Mouse (Mus musculus): Measurements from ENCODE around the gene Fastkd3. TPM values are rescaled to one million over a fixed set of nuclear protein-coding genes. Genes with fewer than 3 reads are reported as not detected.
"Not testable (repeated sequence)": the region's sequence is repeated elsewhere in the genome, so short reads cannot be mapped to it uniquely, and the experiment has no call there.

The Fastkd3 gene
- 10 to 100 TPM; 18.3 to 19.2 TPM for total RNA-seq (2021)
- long read RNA-seq, experiment 1, transcript Fastkd3-201 (7 exons, 2,421 nt): major isoform, 5 of 11 reads
- long read RNA-seq, experiment 1, partial matches to known transcripts: 1 of 11 reads
- long read RNA-seq, experiment 1, other reads (novel, unspliced or antisense): 3 of 11 reads
- long read RNA-seq, experiment 2, transcript Fastkd3-201 (7 exons, 2,421 nt): major isoform, 10 of 27 reads
- long read RNA-seq, experiment 2, partial matches to known transcripts: 1 of 27 reads
- long read RNA-seq, experiment 2, other reads (novel, unspliced or antisense): 14 of 27 reads

DNA sequence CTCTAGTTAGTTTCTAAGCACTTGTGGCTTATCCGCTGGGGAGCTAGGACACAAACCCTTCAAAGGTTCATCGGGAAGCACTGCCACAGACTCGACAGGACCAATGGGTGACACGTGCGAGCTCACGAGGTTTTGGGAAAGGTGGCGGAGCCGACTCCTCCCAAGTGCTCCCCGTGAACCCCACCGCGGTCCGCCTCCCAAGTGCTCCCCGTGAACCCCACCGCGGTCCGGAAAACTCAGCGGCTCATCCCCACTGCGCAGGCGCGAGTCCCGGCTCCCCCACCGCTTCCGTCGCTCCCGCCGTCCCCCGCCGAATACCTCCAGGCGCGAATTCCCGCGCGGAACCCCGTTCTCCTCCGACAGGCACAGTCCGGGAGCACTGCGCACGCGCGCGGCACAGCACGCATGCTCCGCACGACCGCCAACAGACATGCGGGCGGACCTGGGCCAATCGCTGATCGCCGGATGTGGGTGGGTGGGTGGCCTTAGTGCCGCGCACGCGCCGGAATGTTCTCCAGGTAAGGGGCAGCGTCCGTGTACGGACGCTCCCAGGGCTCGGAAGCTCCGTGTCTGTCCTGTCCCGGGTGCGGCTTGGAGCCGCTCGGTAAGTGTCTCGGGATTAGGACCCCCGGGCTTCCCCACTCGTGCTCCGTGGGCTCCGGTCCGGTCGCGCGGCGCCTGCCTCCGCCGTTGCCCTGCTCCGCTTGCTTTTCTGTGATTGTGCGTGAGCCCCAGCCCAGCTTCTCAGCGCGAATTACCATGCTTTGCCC, at the start of gene Fastkd3, which contains the start of gene Mtrr:
TSS of gene Fastkd3 (plus strand) at position 488 of the 770 bp plus-strand sequence.
TSS of gene Mtrr (minus strand) at position 403 of the 770 bp plus-strand sequence.
- peak within 1 kb of the TSS; percentile 85 for H3K4me3 ChIP-seq
- peak; percentile 97 to 99 for DNase-seq (ENCODE audit: low spot score in 2 of 2)
- TF ChIP-seq CTCF (conservative IDR thresholded peaks at IDR 0.05): no peak
- H3K27ac ChIP-seq: peak within 1 kb of the TSS; percentile 90

DNA sequence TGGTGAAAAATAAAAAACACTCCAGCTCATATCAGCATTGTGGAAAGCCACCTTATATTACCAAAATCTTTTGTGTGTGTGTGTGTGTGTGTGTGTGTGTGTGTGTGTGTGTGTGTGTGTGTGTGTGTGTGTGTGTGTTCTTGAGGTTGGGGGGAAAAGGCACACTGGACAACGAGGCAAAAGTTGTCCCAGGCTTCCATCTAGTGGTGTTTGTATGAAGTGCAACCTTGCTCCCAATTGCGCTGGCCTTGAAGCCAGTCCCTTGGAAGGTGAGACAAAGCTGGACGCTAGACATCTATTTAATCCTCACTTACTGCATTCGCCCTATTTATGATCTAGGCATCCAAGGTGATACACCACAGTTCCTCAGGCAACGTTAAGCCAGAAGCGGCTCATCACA, 28.6 kb upstream of the Fastkd3 start:
- peak; percentile 58 for TF ChIP-seq CTCF (conservative IDR thresholded peaks at IDR 0.05)
- DNase-seq (ENCODE audit: low spot score in 2 of 2): peak in 1 of 2 experiments; percentile 35
- H3K27ac ChIP-seq, H3K4me3 ChIP-seq: not testable (repeated sequence)

DNA sequence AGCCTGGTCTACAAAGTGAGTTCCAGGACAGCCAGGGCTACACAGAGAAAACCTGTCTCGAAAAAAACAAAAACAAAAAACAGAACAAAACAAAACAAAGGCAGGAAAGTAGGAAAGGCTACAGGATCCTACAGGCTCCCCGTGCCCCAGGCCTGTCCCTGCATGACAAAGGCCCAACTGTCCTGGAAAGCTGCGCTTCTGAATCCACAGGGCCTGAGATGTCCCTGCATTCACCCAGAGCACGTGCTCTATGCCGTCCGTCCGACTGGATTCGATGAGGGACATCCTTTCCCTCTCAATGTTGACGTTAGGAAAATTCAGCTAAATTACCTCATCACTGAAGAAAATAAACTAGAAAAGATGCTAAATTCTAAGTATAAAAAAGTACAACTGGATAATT, 13.9 kb upstream of the Fastkd3 start:
- DNase-seq (ENCODE audit: low spot score in 2 of 2): no peak
- H3K27ac ChIP-seq: no peak overlapping the region
- H3K4me3 ChIP-seq: no peak overlapping the region
- TF ChIP-seq CTCF (conservative IDR thresholded peaks at IDR 0.05): no peak

DNA sequence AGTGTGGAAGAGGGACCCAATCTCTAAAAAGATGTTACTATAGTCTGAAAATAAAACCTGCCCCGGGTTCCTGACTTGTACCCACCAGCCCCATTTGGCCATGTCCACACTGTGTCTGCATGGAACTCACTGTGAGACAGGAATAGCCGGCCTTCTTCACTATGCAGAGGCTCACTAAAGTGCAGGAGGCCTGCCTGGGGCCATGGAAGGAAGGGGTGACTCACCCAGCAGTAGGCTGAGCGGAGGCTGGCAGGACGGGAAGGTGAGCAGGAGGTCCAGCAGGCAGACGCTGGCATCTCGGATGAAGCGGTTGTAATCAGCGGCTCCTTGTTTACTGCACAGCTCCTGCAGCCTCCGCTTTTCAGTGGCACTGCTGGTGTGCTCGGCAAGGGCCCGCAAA, 13.5 kb upstream of the Fastkd3 start:
- TF ChIP-seq CTCF (conservative IDR thresholded peaks at IDR 0.05): no peak
- no peak for DNase-seq (ENCODE audit: low spot score in 2 of 2)
- Histone ChIP-seq H3K4me3 (no peak overlapping the region), H3K27ac (no peak overlapping the region)

DNA sequence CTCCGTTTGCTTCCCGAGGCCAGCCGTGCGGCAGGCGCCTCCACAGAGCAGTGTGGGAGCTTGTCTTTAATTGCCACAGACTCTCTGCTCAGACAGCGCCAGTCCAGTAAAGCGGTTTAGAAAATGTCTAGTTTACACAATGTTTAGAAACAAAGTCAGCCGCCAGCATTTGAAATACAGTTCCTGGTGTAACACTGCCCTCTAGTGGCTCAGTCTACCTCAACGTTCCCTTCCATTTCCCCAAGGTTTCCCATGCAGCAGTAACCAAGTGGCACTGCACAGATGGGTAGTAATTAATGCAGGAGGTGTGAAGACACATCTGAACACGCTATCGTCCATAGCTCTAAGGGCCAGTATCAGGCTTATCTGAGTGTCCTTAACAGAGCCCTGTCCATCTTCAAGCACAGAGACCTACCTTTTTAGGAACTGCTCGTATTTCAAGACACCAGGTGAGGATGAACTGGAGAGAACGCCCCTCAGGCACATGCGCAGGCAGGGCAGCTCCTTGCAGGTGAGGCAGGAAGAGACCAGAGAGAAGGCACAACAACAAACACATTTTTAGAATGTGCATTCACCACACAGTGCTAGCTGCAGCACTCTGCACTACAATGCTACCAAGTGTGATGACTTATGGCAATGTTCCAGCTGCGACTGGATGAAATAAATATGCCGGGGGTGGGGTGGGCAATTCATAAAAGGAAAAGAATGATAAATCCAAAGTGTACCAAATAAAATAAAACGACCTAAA, 12.3 kb upstream of the Fastkd3 start:
- Histone ChIP-seq H3K4me3 (no peak overlapping the region), H3K27ac (no peak overlapping the region)
- DNase-seq (ENCODE audit: low spot score in 2 of 2): peak; percentile 73 to 83
- peak; percentile 98; the same call in 1 of the 2 replicates for TF ChIP-seq CTCF (conservative IDR thresholded peaks at IDR 0.05)

DNA sequence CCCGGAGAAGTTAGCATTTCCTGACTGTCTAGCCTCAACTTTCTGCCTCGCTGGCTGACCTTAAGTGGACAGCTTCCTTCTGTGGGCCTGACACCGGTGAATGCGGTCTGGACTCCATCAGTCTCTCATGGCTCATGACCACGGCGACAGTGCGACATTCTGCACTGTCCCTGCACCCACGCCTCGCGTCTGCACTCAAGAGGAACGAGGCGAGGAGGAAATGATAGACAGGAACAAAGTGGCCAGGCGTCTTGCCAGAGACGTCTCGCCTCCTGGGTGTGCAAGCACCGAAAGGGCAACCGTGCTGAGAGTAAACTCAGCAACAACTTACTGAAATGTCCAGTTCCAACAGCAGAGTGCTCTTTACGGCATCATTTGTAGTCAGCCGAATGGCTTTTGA, 9.8 kb upstream of the Fastkd3 start:
- no peak for TF ChIP-seq CTCF (conservative IDR thresholded peaks at IDR 0.05)
- DNase-seq (ENCODE audit: low spot score in 2 of 2): peak in 1 of 2 experiments; percentile 9
- H3K4me3 ChIP-seq: no peak overlapping the region
- no peak overlapping the region for H3K27ac ChIP-seq

DNA sequence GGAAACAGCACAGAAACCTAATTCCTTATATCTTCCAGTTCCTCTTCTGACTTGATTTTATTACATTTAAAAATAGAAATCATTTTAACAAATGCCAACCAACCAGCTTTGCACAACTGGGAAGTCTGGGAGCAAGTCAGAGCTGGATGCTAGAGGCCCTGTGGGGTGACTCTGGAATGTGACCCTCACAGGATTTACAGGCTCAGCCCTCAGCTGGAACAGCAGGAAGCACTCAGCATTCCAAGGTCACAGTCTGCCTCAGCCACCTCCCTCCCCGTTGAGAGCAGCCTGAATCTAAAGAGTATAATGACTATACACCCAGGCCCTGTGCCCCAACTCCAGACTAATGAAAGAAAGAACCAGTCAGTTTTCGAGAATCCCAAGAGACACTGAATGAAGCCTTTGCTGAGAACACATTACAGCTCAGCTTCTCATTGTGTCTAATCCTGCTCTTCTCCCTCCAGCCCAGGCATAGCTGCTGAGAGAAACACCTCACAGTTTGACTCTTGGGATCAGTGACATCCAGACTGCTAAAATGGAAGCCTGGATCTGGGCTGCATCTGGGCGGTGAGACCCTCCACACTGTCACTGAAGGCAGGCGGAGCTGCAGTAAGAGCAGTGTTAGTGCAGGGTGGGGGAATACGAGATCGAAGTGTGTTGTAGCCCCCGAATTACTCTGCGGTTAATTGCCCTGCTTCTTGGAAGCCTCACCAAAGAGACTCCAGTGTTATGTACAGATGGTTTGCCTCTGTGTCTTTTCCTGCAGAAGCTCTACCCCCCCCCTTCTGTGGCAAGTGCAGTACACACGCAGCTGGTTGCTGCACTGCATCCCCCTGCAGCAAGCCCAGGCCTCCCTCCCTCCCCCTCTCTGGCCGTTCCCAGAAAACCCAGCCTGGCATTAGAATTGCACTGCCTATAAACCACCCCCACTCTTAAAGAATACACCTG, 8.8 kb upstream of the Fastkd3 start:
- no peak for TF ChIP-seq CTCF (conservative IDR thresholded peaks at IDR 0.05)
- peak overlapping the region; percentile 28; the same call in 1 of the 2 replicates for H3K27ac ChIP-seq
- no peak for DNase-seq (ENCODE audit: low spot score in 2 of 2)
- no peak overlapping the region for H3K4me3 ChIP-seq

DNA sequence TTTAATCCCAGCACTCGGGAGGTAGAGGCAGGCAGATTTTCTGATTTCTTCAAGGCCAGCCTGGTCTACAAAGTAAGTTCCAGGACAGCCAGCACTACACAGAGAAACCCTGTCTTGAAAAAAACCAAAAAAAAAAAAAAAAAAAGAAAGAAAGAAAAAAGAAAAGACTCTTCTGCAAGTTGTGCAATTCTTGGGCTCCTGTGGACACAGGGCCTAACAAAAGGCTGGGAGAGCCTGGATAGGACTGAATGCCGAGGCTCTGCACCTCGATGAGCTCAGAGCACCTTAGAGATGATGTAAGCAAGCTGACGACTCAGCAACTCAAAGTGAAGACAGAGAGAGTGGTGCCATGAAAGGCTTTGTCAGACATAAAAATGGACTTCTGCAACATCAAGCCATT, 7.6 kb upstream of the Fastkd3 start:
- no peak for TF ChIP-seq CTCF (conservative IDR thresholded peaks at IDR 0.05)
- Histone ChIP-seq H3K4me3 (no peak overlapping the region), H3K27ac (peak overlapping the region; percentile 84)
- no peak for DNase-seq (ENCODE audit: low spot score in 2 of 2)

DNA sequence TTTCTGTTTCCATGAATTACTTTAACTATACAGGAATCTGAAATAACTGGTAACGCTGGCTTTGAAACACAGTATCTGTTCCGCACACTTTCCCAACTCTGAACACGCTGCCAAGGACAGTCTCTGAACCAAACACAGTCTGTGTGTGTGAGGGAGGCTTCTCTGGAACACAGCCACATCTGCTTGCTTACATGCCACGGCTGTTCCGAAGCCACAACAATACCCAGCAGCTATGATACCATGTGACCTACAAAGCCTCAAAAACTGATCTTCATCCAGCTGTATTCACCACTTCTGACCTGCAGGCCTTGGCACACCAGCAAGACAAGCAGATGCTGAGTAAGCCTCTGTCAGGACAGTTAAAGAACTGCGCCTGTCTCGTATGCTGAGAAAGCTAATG, 4.1 kb upstream of the Fastkd3 start:
- Histone ChIP-seq H3K27ac (peak overlapping the region; percentile 84), H3K4me3 (no peak overlapping the region)
- TF ChIP-seq CTCF (conservative IDR thresholded peaks at IDR 0.05): peak; percentile 34
- DNase-seq (ENCODE audit: low spot score in 2 of 2): peak; percentile 71 to 79

DNA sequence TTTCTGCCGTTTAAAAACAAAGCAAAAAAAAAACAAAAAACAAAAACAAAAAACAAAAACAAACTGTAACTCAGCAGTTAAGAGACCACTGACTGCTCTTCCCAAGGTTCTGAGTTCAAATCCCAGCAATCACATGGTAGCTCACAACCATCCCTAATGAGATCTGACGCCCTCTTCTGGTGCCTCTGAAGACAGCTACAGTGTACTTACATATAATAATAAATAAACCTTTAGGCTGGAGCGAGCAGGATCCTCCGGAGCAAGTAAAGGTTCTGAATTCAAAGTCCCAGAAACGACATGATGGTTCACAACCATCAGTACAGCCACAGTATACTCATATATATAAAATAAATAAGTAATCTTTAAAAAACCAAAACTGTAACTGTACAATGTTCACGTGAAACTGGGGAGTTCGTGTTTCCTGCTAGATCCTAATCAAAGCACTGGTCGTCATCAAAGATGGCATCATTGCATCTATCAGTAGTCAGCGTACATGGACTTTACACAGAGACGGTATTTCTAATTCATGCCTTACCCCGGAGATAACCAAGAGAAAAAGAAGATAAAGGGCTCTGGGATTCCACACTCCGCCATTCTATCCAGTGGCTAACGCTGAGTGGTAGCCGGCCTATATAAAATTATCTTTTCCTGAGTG, 821 bp upstream of the Fastkd3 start:
- H3K27ac ChIP-seq: peak overlapping the region; percentile 82
- peak overlapping the region; percentile 85 for H3K4me3 ChIP-seq
- no peak for DNase-seq (ENCODE audit: low spot score in 2 of 2)
- TF ChIP-seq CTCF (conservative IDR thresholded peaks at IDR 0.05): peak; percentile 52

DNA sequence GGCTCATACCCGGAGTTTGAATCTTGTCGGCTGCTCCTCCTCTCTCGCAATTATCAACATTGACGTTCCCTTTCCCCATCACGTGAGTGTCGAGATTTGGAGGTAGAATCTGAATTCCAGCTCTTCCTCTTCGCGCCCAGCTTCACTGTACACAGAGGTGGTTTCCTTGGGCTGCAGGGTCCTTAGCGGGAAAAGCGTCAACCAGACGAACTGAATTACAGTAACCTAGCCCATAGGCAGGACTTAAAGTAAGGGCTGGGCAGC, 415 bp downstream of the Fastkd3 start:
- no peak for DNase-seq (ENCODE audit: low spot score in 2 of 2)
- peak overlapping the region; percentile 90 for H3K27ac ChIP-seq
- TF ChIP-seq CTCF (conservative IDR thresholded peaks at IDR 0.05): no peak
- peak overlapping the region; percentile 85 for H3K4me3 ChIP-seq

DNA sequence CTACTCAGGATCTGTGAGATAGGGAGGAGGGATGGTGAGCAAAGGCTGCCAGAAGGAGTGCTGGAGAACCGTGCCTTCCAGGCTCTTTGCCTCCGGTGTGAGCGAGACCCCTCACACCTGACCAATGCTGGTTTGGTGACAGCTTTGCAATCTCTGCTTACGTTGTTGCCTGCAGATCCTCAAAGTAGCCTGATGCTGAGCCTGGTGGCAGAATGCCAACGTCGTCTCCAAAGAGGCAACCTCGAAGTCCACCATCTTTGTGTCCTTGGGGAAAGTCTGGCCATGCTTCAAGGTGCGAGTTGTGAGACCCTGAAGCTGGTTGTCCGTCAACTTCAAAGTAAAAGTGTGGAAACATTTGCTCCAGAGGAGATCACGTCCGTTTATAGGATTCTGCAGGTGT, 1.9 kb downstream of the Fastkd3 start:
- H3K4me3 ChIP-seq: no peak overlapping the region
- no peak for TF ChIP-seq CTCF (conservative IDR thresholded peaks at IDR 0.05)
- no peak for DNase-seq (ENCODE audit: low spot score in 2 of 2)
- no peak overlapping the region for H3K27ac ChIP-seq

All from layer of hippocampus, adult 2 months (tissue).